Mouse (Mus musculus): ENCODE results near the gene Gsta1. TPM values are rescaled to one million over a fixed set of nuclear protein-coding genes. Genes with fewer than 3 reads are reported as not detected.
"Not testable (repeated sequence)": the region's sequence is repeated elsewhere in the genome, so short reads cannot be mapped to it uniquely, and the experiment has no call there.

Gene Gsta1
- polyA plus RNA-seq (2016; fragmentation: Nextera tagmentation; extraction: Ambion mirVana) = not detected in 2 replicates

DNA sequence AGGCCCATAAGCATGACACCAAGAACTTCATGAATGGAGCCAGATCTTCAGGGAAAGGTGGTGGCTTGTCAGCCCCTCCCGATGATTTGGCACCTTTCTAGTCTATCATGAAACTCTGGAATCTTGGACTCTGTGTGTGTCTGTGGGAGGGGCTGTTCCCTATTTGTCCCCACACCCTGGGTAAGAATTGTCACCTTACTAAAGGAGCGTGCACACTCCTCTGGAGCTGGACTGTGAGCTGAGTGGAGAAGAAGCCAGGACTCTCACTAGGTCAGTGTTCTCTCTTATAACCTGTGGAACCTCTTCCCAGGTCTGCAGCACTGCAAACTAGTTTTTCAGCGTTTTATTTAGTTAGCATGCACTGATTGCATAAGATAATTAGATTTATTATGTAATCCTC lies at the start of gene Gsta1:
Gene Gsta1 (plus strand): TSS at position 196 of the 400 bp plus-strand sequence.
- 77% methylated on average over 3 of the region's 3 CpGs for WGBS
- not testable (repeated sequence) for H3K4me1 ChIP-seq; H3K36me3 ChIP-seq; H3K9me3 ChIP-seq; H3K9ac ChIP-seq; H3K4me2 ChIP-seq (replicated peaks); ATAC-seq (ENCODE audit: insufficient number of reproducible peaks, insufficient read depth, low FRiP score, low TSS enrichment); H3K4me3 ChIP-seq; H3K27me3 ChIP-seq; H3K27ac ChIP-seq

DNA sequence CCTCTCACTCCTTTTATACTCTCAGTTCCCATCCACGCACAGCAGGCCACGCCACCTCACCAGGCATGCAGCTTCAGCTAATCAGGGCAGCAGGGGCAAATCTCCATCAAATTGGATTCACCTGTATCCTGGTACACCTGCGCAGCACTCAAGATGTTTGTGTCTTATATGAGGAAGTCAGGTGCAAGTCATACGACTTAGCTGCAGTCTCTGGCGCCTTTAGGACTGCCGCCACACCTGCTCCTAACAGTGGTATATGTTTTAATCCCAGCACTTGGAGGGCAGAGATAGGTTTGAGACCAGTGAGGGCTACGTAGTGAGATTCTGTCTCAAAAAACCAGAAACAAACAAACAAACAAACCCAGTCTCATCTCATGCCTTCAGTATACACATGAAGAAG lies 48.0 kb upstream of the Gsta1 start, which contains the start of gene Gsta4:
Gene Gsta4 (plus strand): TSS at position 301 of the 400 bp plus-strand sequence.
- H3K27me3 ChIP-seq; ATAC-seq (ENCODE audit: insufficient number of reproducible peaks, insufficient read depth, low FRiP score, low TSS enrichment); H3K4me2 ChIP-seq (replicated peaks); H3K9ac ChIP-seq; H3K4me1 ChIP-seq; H3K36me3 ChIP-seq; H3K27ac ChIP-seq; H3K9me3 ChIP-seq; H3K4me3 ChIP-seq: not testable (repeated sequence)
- 95% methylated on average over 4 of the region's 7 CpGs for WGBS

DNA sequence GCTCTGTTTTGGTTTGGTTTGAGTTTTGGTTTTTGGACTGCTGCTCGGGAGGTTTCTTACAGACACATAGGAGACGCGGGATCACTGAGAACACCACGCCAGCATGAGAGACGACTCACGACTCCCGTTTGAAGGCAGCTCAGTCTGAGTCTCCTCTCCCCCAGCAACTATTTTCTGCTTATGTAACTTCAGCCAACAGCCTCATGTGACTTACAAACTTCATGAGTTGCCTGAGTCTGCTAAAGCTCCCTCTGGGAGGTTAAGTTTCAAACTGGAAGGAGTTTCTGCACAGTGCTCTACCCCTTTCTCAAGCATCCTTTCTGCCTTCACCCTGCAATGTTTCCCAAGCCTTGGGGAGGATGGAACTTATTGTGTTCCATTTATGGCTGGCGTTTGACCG lies 44.8 kb upstream of the Gsta1 start:
- ATAC-seq (ENCODE audit: insufficient number of reproducible peaks, insufficient read depth, low FRiP score, low TSS enrichment) = no peak

DNA sequence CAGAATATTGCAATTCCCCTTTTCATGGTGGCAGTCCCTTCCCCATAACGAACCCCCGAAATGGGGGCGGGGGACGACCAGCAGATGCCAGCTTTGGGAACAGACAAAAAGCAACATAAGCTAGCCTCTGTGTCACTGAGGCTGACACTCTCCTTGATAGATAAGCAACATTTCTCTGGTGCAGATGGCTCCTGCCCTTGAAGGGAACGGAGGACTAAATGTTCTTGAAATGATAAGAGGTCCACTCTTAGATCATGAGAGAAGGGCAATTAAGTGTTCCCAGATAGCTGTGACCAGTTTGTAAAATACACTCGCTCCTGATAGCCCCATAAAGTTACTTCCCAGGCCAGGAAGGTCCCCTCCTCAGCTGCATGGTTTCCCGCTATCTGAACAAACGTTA lies 41.5 kb upstream of the Gsta1 start:
- WGBS = 82% methylated on average over 8 of the region's 8 CpGs
- Histone ChIP-seq H3K4me1 (peaks cover 4% of the 10 kb centered on the region; the same call in 1 of the 2 replicates), H3K27me3 (no peaks in the 10 kb centered on the region), H3K36me3 (no peaks in the 10 kb centered on the region), H3K4me2 (replicated peaks) (no peak overlapping the region), H3K9ac (no peak overlapping the region), H3K4me3 (no peak overlapping the region), H3K9me3 (no peaks in the 10 kb centered on the region), H3K27ac (no peak overlapping the region)
- no peak for ATAC-seq (ENCODE audit: insufficient number of reproducible peaks, insufficient read depth, low FRiP score, low TSS enrichment)

More for the DNA sequence above, 44.8 kb upstream of the Gsta1 start:
- H3K27ac ChIP-seq = no peak overlapping the region
- H3K4me3 ChIP-seq = no peak overlapping the region
- H3K9ac ChIP-seq = no peak overlapping the region
- no peaks in the 10 kb centered on the region for H3K27me3 ChIP-seq
- H3K4me1 ChIP-seq = no peaks in the 10 kb centered on the region
- H3K36me3 ChIP-seq = no peaks in the 10 kb centered on the region
- 70% methylated on average over 9 of the region's 9 CpGs for WGBS
- H3K9me3 ChIP-seq = no peaks in the 10 kb centered on the region
- H3K4me2 ChIP-seq (replicated peaks) = no peak overlapping the region

DNA sequence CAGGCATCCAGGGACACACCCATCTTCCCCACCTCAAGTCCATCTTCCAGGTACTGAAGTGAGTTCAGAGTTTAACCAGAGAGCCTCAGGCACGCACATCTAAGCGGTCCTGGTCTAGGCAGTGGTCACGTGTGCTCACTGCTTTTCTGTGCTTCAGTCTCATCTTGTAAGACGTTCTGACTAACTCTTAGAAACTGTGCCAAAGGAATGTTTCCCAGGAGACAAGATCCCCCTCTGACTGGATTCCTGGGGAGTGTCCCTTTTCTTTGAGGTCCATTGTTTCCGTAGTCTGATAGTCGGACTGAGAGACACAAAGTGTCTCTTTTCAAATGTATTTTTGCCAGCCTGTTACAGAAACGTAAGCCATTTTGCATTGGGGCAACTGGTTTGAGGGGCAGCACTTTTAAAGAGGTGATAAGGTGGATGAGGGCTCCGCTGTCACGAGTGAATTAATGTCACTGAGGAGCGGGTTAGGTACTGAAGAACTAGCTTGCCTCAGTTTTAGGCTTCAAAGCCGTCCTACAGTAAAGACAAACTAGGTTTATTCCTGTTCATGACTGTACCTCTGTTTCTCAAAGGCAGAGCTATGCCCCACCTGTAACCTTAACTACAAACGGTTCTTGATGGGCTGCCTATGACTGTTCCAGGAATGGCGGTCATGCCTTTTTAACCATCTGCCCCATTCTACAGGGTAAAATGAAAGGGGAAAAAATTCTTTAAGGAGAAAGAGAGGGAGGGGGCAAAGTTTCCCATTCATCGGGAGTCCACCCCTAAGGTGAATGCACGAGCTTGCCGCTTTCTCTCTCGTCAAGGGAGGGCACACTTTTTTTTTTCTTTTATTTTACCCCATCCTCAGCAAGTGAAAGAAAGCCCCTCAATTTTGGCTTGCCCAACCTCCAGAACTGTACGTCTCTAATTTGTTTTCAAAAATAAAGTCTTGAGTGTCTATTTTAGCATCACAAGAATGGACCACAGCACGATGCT lies 39.5 kb upstream of the Gsta1 start:
- Histone ChIP-seq H3K4me3 (peak overlapping the region; percentile 51), H3K9me3 (no peaks in the 10 kb centered on the region), H3K27ac (no peak overlapping the region), H3K27me3 (no peaks in the 10 kb centered on the region), H3K4me2 (replicated peaks) (peak overlapping the region; percentile 62), H3K4me1 (peaks cover 7% of the 10 kb centered on the region; the same call in 1 of the 2 replicates), H3K36me3 (no peaks in the 10 kb centered on the region), H3K9ac (no peak overlapping the region; the same call in none of the 2 replicates)
- ATAC-seq (ENCODE audit: insufficient number of reproducible peaks, insufficient read depth, low FRiP score, low TSS enrichment) = no peak
- 2% methylated on average over 19 of the region's 19 CpGs for WGBS

DNA sequence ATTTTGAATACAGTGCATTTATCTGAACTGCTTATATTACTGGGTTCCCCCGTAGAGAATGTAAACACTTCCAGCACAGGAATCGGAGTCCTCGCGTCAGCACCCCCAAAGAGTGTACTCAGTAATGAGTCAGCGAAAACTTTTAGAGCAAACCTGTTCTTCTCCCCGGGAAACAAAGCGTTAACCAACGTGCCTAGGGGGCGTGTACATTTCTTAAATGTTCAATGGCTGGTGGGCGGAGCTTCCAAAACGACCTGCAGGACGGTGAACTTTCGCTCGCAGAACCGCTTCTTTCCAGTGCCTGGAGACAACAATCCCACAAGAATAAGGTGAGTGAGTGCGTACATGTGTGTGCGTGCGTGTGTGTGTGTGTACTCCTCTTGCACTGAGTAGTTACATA lies 38.7 kb upstream of the Gsta1 start:
- peak overlapping the region; percentile 51 for H3K4me3 ChIP-seq
- peak overlapping the region; percentile 52 for H3K9ac ChIP-seq
- WGBS = under 1% methylated on average over 18 of the region's 18 CpGs
- peaks cover 7% of the 10 kb centered on the region; the same call in 1 of the 2 replicates for H3K4me1 ChIP-seq
- peak overlapping the region; percentile 78; the same call in 1 of the 2 replicates for H3K27ac ChIP-seq
- H3K9me3 ChIP-seq = no peaks in the 10 kb centered on the region
- peak; percentile 16; the same call in 1 of the 2 replicates for ATAC-seq (ENCODE audit: insufficient number of reproducible peaks, insufficient read depth, low FRiP score, low TSS enrichment)
- peak overlapping the region; percentile 62 for H3K4me2 ChIP-seq (replicated peaks)
- no peaks in the 10 kb centered on the region for H3K36me3 ChIP-seq
- H3K27me3 ChIP-seq = no peaks in the 10 kb centered on the region

DNA sequence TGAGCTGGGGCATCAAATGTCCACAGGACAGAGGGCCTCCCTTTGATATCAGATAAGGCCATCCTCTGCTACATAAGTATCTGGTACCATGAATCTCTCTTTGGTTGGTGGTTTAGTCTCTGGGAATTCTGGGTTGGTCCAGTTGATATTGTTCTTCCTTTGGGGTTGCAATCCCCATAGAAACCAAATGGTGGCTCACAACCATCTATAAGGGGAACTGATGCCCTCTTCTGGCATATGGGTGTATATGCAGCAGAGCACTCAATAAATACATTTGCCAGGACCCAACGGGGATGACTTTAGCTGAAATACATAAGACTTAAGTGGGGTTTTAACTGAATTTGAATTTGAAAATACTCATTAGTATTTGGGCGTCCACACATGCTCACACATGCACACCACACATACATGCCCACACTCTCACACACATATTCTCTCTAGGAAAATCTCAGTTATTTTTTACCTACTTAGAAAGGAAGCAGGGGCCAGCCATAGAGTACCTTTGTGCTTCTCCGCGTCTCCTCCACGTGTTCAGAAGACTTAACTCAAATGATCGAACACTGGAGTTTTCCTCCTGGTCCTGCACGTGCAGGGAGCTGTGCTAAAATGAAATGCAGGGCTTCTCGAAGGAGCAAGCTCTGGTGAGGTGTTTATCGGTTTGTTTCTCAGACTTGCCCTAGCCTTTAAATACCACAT lies 36.4 kb upstream of the Gsta1 start:
- Histone ChIP-seq H3K9me3 (no peaks in the 10 kb centered on the region), H3K4me1 (peaks cover 7% of the 10 kb centered on the region; the same call in 1 of the 2 replicates), H3K27ac (no peak overlapping the region), H3K36me3 (0 out of 2 replicates have a peak, but pooled peaks cover 4% of the 10 kb centered on the region), H3K9ac (no peak overlapping the region), H3K27me3 (no peaks in the 10 kb centered on the region), H3K4me3 (0 out of 2 replicates have a peak overlapping the region, but pooled peaks have one; percentile 2), H3K4me2 (replicated peaks) (peak overlapping the region; percentile 62)
- 45% methylated on average over 9 of the region's 9 CpGs for WGBS
- no peak for ATAC-seq (ENCODE audit: insufficient number of reproducible peaks, insufficient read depth, low FRiP score, low TSS enrichment)

DNA sequence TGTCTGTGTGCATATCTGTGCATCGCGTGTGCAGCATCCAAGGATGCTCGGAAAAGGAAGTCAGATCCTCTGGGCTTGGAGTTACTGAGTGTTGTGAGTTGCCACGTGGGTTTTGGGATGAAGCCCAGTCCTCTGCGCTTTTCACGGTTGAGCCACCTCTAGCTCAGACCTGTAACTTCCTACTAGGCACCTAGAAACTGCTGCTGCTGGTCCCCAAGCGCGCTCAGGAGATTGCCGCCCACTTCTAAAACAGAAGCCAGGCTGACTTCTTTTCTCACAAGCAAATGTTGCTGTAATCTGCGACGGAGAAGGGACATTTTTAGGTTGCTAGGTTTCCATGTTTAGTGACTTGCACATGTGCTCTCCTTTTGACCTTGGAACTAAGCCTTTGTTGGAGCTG lies 35.4 kb upstream of the Gsta1 start:
- no peaks in the 10 kb centered on the region for H3K27me3 ChIP-seq
- no peak overlapping the region for H3K9ac ChIP-seq
- no peak overlapping the region for H3K4me2 ChIP-seq (replicated peaks)
- peaks cover 7% of the 10 kb centered on the region; the same call in 1 of the 2 replicates for H3K4me1 ChIP-seq
- no peak for ATAC-seq (ENCODE audit: insufficient number of reproducible peaks, insufficient read depth, low FRiP score, low TSS enrichment)
- H3K36me3 ChIP-seq = 0 out of 2 replicates have a peak, but pooled peaks cover 7% of the 10 kb centered on the region
- WGBS = 83% methylated on average over 11 of the region's 11 CpGs
- H3K9me3 ChIP-seq = no peaks in the 10 kb centered on the region
- no peak overlapping the region for H3K27ac ChIP-seq
- H3K4me3 ChIP-seq = no peak overlapping the region

DNA sequence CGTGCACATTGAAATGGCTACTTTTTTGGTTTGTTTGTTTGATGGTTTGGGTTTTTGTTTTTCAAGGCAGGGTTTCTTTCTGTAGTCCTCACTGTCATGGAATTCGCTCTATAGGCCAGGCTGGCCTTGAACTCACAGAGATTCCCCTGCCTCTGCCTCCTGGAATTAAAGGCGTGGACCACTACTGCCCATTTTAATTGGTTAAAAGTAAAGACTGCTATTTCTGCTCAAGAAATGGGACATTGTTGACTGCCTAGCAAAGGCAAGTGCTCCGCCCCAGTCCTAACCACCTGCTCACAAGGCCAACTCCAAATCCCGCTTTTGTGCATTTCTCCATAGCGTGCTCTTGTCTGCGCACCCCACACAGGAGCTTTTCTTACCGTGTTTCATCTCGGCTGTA lies 32.7 kb upstream of the Gsta1 start:
- whole genome bisulfite sequencing = 95% methylated on average over 9 of the region's 9 CpGs

DNA sequence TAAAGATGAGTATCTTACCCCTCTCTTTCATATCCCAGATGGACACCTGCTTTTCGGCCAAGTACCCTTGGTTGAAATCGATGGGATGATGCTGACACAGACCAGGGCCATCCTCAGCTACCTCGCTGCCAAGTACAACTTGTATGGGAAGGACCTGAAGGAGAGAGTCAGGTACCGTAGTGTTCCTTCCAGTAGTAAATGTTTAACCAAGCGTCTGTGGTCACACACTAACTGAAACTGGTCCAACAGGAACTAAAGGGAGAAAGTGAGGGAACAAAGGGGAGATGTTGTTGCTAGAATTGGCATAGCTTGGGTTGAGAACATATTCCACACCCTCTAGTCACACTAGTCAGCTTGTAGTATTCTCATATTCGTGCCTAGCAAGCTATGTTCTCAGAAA lies 26.3 kb upstream of the Gsta1 start:
- ATAC-seq (ENCODE audit: insufficient number of reproducible peaks, insufficient read depth, low FRiP score, low TSS enrichment) = no peak
- H3K4me3 ChIP-seq = no peak overlapping the region
- no peaks in the 10 kb centered on the region for H3K9me3 ChIP-seq
- no peaks in the 10 kb centered on the region for H3K27me3 ChIP-seq
- peaks cover 28% of the 10 kb centered on the region for H3K36me3 ChIP-seq
- no peaks in the 10 kb centered on the region for H3K4me1 ChIP-seq
- H3K27ac ChIP-seq = no peak overlapping the region
- H3K4me2 ChIP-seq (replicated peaks) = no peak overlapping the region
- H3K9ac ChIP-seq = no peak overlapping the region
- 85% methylated on average over 6 of the region's 6 CpGs for WGBS

More for the DNA sequence above, 32.7 kb upstream of the Gsta1 start:
- H3K4me1 ChIP-seq = peaks cover 7% of the 10 kb centered on the region; the same call in 1 of the 2 replicates
- no peaks in the 10 kb centered on the region for H3K27me3 ChIP-seq
- no peak for ATAC-seq (ENCODE audit: insufficient number of reproducible peaks, insufficient read depth, low FRiP score, low TSS enrichment)
- H3K4me2 ChIP-seq (replicated peaks) = no peak overlapping the region
- no peaks in the 10 kb centered on the region for H3K9me3 ChIP-seq
- H3K4me3 ChIP-seq = no peak overlapping the region
- H3K9ac ChIP-seq = no peak overlapping the region
- H3K36me3 ChIP-seq = 0 out of 2 replicates have a peak, but pooled peaks cover 10% of the 10 kb centered on the region
- H3K27ac ChIP-seq = no peak overlapping the region

DNA sequence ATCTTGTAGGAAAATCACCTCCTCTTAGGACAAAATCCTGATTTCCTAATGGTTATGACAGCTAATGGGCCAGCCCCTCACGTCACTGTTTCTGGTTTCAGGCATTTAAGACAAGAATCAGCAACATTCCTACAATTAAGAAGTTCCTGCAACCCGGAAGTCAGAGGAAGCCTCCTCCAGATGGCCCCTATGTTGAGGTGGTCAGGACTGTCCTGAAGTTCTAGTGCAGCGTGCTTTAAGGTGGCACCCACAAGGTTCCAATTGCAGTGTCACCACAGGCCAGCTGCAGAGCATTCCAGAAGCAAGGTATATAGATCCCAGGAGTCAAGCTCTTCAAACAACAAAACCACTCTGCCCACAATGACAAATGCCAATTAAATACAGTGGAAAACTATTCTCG lies 21.5 kb upstream of the Gsta1 start:
- WGBS = 33% methylated on average over 4 of the region's 4 CpGs
- no peak for ATAC-seq (ENCODE audit: insufficient number of reproducible peaks, insufficient read depth, low FRiP score, low TSS enrichment)
- no peak overlapping the region for H3K4me2 ChIP-seq (replicated peaks)
- H3K27me3 ChIP-seq = no peaks in the 10 kb centered on the region
- H3K4me3 ChIP-seq = no peak overlapping the region
- no peak overlapping the region for H3K9ac ChIP-seq
- H3K27ac ChIP-seq = no peak overlapping the region
- H3K9me3 ChIP-seq = no peaks in the 10 kb centered on the region
- no peaks in the 10 kb centered on the region for H3K4me1 ChIP-seq
- peaks cover 35% of the 10 kb centered on the region for H3K36me3 ChIP-seq
